Mouse (Mus musculus) Muller cell, postnatal 12 days (primary cell): ENCODE measurements around the gene Npnt.
A peak's percentile ranks its signal among the peaks of the same experiment; 100 is the strongest.

Experiments
- DNase-seq: peaks from one replicate; pipeline ENCODE4 v3.0.0-alpha.2; 2015; ENCODE audit errors: inconsistent ontology term

The Npnt gene

DNA sequence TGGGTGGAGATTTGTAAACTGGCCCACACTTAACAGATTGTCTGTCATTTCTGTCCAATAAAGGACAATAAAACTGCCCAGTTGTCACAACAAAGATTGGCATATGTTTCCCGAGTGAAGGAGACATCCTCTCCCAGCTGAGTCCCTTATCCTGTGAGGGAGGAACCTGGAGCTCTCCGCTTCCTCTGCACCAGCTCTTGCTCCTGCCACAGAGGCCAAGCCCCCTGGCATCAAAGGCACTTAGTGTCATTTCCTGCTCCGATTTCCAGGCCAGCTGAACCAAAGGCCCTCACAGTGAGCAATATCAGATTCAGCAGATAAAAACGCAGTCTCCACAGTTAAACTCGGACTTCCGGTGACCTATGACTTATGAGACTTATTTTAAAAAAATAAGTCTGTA lies 93.4 kb downstream of the Npnt start:
- no peak for DNase-seq

DNA sequence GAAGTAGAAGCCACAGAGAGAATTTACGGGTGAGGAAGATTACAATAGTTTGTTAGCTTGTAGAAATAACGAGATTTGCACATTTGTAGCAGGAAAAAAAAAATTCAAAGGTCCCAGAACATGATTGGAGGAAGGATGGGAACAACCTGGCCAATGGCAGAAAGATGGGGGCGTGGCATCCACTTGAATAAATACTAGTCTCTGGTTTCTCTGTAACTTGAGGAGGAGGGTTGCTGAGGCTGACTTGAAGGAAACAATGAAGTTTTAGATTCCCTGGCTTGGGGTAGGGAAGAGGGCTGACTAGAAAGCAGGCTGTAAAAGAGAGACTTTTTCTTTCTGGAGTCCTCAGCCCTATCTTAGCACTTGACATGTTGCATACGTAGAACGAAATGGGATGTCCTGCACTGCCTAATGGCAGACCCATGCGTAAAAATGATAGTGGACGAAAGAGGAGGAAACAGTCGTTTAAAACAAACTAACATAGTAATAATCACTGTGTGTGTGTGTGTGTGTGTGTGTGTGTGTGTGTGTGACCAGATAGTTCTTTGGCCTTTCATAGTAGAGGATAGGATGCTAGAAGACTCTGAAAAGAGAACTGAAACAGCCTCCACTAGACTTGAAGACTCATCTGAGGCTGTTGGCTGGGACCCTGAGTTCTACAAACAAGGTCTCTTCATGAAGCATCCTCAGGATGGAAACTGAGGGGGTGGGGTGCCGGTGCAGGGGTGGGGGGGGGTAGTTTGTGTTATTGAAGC lies 94.5 kb downstream of the Npnt start:
- no peak for DNase-seq

DNA sequence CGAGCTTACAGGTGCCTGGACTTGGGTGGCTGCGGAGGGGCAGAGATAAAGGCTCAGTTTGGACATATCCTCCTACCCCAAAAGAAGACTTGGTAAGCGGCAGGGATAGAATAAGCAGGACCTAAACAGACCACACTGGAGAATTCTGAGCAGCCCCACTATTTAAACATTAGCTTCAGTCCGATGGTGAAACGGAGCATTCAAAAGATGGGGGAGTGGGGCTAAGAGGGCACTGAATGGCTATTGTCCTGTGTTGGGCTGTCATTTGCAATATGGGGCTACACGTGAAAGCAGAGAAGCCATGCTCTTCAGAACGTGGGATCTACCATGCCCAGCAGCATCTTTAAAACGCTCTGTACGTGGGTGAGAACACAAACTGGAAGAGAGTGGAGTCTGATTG lies 95.8 kb downstream of the Npnt start:
- DNase-seq = no peak

DNA sequence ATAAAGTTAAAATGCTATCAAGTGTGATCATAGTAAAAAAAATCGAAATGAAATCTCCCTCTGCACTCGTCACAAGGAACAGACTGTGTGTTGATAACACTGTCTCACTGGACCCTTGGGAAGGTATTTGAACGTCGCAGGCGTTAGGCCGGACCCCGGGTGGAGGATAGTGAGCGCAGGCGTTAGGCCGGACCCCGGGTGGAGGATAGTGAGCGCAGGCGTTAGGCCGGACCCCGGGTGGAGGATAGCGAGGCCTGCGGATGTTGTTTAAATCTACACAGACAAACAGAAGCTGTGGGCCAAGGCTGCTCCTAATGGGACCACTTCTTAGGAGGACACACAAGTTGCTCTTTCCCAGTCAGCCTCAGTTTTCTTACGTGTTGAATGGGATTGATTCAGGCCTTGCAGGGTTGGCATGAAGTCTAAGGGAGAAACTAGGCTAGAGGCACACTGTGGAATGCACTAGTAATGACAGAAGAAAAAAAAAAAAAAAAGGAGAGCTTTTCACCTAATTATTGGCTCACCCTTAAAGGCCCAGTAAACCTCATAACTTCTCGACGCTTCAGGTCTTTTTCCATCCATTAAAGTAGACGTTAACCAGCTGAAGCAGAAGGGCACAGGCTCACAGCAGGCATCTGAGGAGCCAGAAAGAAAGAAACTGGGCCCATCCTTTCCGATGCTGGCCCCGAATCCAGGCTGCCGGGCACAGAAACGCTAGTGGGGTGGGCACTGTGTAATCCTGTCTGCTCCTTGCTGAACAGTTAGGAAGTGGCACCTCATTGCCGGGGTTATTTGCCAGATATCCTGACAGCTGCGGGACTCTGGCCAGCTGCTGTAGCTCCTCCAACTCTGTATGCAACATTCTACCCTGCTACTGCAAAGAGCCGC lies 98.0 kb downstream of the Npnt start:
- DNase-seq = peak; percentile 51

DNA sequence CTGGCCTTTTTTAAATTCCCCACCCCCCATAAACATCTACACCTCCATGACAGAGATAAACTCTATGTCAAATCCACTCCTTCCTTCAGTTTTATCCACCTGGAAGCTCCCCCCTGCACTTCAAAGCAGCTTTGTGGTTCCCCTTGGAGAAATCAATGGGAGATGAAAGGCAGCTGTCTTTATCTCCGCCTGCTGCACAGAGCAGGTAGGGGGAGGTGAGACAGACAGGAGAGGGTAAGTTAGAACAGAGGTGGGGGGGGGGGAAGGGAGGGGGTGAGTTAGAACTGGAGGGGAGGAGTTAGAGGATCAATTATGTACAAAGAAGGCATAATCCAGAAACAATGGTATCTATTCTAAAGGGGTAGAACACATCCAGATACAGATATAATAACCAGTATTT lies 98.7 kb downstream of the Npnt start:
- no peak for DNase-seq

DNA sequence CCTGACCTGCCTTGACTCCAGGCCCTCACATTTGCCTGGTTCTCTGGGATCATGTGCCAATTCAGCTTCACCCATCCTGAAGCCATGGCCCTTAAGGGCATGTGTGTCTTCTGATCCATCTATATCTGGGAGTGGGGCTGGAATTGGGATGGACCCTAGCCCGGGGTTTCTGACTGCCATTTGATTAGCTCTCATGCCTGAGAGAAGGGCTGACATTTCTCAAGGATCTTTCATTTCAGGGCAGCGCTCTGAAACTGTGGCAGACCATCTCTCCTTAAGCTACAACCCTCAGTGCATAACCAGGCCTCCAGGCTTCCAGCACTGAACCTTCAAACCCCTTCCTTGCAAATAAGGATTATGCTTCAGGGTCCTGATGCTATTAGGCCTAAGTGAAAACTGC lies 99.7 kb downstream of the Npnt start:
- no peak for DNase-seq

DNA sequence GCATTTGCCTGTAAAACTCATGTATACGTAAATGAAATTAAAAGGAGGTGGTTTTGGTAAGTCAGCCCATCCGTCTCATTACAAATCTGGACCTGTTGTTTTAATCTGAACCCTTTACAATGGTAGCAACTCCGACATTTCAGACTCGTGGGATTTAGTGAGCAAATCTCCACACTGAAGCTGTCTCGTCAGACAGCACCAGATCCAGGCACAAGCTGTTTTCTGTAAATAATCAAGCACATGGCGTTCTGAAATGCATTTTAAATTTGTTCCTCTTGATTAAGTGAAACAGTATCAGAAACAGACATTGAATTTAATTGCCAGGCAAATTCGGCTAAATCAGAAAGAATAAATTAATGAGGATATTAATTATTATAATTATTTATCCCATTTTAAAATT lies 100.4 kb downstream of the Npnt start:
- DNase-seq = no peak

DNA sequence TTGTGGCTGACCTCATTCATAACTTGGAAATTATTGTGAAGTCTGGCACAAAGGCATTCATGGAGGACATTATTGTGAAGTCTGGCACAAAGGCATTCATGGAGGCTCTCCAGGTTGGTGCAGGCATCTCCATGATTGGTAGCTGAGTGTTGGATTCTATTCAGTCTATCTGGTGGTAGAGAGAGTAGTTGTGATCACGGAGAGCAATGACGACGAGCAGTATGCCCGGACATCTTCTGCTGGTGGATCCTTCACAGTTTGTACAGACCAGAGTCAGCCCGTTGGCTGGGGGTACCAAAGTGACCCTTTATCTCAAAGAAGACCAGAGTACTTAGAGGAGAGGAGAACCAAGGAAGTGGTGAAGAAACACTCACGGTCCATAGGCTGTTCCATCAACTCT lies 107.4 kb downstream of the Npnt start:
- peak; percentile 76 for DNase-seq

DNA sequence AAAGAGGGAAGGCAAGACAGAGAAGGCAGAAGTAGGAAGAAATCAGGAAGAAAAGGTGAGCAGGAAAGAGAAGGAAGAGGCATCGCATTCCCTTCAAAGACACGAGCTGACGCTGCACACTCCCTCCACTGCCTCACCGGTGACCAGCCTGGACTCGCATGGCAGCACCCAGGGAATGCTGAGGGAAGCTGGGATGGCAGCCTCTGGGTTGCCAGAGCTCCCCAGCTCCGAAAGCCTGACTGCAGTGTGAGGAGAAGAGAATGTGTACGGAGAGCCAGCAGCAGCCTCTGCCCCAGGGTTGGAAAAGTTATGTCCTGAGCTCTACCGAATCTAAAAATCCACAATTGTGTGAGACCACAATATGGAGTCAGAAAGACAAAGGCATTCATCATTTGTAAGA lies 110.6 kb downstream of the Npnt start:
- no peak for DNase-seq

DNA sequence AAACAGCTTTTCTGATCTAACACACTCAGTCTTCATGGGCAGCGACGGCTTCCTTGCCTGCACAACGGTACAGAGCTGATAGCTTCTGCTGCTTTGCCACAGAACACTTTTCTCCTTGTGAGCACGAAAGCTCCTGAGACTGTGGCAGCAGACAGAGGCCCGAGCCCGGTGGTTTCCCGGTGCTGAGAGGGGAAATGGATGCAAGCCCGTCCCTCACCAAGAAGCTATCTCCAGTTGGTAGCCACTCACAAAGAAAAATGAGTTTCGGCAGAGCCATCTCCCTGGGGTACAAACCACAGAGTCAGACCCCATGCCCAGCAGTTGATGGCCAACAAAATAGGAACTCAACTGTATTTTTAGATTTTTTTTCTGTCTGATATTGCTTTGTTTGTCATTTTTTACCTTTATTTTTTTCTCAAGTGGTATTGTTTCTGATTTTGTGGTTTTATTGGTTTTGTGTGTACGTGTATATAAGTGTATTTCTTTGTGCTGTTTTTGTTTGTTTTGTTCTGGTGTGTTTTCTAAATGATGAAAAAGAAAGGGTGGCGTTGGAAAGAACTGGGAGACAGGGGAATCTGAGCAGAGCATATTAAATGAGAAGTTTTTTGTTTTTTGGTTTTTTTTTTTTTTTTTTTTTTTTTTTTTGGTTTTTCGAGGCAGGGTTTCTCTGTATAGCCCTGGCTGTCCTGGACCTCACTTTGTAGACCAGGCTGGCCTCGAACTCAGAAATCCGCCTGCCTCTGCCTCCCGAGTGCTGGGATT lies 111.3 kb downstream of the Npnt start:
- DNase-seq = no peak

DNA sequence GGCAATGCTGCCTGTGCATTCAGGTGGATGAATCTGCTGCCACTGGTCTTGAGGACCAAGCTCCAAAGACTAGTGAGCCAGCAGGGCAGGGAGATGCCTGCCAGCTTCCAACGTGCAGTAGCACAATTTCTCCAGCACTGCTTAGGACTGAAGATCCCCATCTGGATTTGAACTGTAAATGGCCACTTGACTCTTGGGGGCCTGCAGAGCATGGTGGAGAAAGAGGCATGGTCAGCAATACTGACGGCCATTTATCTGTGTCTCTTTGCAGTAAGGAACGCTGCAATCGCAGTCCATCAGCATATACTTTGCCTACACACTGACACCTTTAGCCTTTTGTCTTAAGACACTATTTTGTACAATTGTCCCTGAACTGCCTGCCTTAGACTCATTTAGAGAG lies 113.0 kb downstream of the Npnt start:
- no peak for DNase-seq

DNA sequence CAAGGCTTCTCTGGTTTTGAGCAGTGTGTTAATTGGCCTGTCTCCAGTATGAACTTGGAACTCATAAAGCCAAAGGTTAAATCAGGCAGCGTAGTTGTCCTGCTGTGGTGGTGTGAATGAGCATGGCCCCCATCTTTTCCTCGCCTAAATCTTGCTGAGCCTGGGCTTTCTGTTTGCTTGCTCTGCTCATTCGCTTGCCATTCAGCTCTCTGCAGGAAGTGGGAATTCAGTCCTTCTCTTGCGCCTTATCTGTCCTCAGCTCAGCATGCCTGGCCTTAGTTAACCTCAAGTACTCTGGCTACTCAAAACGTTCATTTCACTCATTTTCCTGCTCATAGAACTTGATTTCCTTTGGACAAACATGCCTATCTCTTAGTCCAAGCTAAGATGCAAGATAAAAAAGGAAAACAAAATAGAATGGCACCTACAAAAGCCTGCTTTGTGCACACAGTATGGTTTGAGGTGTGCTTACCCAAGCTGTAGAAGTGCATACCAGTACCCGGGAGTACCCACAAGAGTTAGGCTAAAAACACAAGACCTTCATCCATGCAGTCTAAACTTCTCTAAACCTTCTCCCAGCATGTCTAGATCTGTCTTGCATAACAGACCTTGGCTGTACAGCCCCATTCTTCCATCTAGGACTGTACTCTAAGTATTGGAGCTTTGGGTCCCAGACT lies 114.8 kb downstream of the Npnt start:
- no peak for DNase-seq
